Mouse (Mus musculus) thymus, adult 2 months (tissue): ENCODE data around the gene B3glct.

ENCODE experiments used
- CTCF ChIP-seq: fragments of 200-500 bp; IDR thresholded peaks from 2 replicates; pipeline ENCODE4 v1.5.1; 2012; ENCODE audit warnings: mild to moderate bottlenecking, control low read depth, low read length, moderate library complexity, borderline replicate concordance; ENCODE audit not compliant: control insufficient read depth, poor library complexity, insufficient read depth; ENCODE audit errors: extremely low read depth
- POLR2A ChIP-seq: fragments of 200-500 bp; IDR thresholded peaks from 2 replicates; pipeline ENCODE4 v1.6.1; 2012; ENCODE audit warnings: mild to moderate bottlenecking, low read length, control low read depth, moderate library complexity; ENCODE audit not compliant: control insufficient read depth, poor library complexity, insufficient read depth; ENCODE audit errors: extremely low read depth

DNA sequence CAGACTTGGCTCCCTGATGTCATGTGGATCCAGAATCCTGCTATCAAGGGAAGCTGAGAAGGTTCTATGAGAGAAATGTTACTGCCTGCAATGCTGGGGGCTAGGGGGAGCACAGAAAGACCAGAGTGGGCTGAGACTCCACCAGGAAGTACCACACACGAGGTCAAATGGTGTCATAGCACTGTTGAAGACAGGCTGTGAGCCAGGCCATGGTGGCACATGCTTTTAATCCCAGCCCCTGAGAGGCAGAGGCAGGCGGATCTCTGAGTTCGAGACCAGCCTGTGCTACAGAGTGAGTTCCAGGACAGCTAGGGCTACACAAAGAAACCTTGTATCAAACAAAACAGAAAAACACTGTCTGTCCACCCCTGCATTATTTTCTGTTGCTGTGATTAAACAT lies 75.0 kb downstream of the B3glct start:
- no peak for TF ChIP-seq CTCF
- no peak for TF ChIP-seq POLR2A
